Mouse (Mus musculus) heart, postnatal 0 days (tissue): ENCODE data around the gene Prdm1. TPM values are rescaled to one million over a fixed set of nuclear protein-coding genes. Genes with fewer than 3 reads are reported as not detected.

ENCODE experiments used
- ATAC-seq: fragments of 200-750 bp; cut with Nextera tagmentation; 2 replicates; pipeline ENCODE4 v1.8.0; 2017; ENCODE audit warnings: low read depth, moderate number of reproducible peaks, moderate library complexity; ENCODE audit not compliant: insufficient read depth
- DNase-seq: peaks from one replicate; pipeline ENCODE4 v3.0.0-alpha.2; 2016; ENCODE audit warnings: low spot score
- H3K27ac ChIP-seq: fragments of 300-500 bp; sonication (generic); 2 replicates; pipeline ENCODE4 v1.5.1; 2014; ENCODE audit warnings: low read depth, mild to moderate bottlenecking
- H3K27me3 ChIP-seq: fragments of 300-500 bp; sonication (generic); 2 replicates; pipeline ENCODE4 v1.6.1; 2014; ENCODE audit warnings: low read length, mixed read lengths; ENCODE audit not compliant: control insufficient read depth, insufficient read depth
- H3K36me3 ChIP-seq: fragments of 300-500 bp; sonication (generic); replicated peaks from 2 replicates; pipeline ENCODE4 v1.6.1; 2014; ENCODE audit warnings: low read length, mixed read lengths; ENCODE audit not compliant: control insufficient read depth, insufficient read depth
- H3K4me1 ChIP-seq: fragments of 300-500 bp; sonication (generic); 2 replicates; pipeline ENCODE4 v1.6.1; 2014; ENCODE audit warnings: antibody characterized with exemption; ENCODE audit not compliant: control insufficient read depth, insufficient read depth
- H3K4me2 ChIP-seq: fragments of 300-500 bp; sonication (generic); 2 replicates; pipeline ENCODE4 v1.6.1; 2014; ENCODE audit warnings: low read depth, mild to moderate bottlenecking, low read length, moderate library complexity
- H3K4me3 ChIP-seq: fragments of 300-500 bp; sonication (generic); 2 replicates; pipeline ENCODE4 v1.5.1; 2014; ENCODE audit warnings: low read depth, low read length
- H3K9ac ChIP-seq: fragments of 300-500 bp; sonication (generic); replicated peaks from 2 replicates; pipeline ENCODE4 v1.6.1; 2014; ENCODE audit warnings: low read depth, low read length, mixed read lengths
- H3K9me3 ChIP-seq: fragments of 300-500 bp; sonication (generic); replicated peaks from 2 replicates; pipeline ENCODE4 v1.6.1; 2016; ENCODE audit warnings: low read length; ENCODE audit not compliant: control insufficient read depth
- CTCF ChIP-seq: IDR thresholded peaks from 2 replicates; pipeline ENCODE4 v1.5.1; 2016; ENCODE audit warnings: antibody characterized with exemption, control low read depth, low read depth
- EP300 ChIP-seq: IDR thresholded peaks from 2 replicates; pipeline ENCODE4 v1.6.1; 2016; ENCODE audit warnings: antibody characterized with exemption, low read depth
- WGBS: fragments of 180-500 bp; shearing (Covaris S2); extraction: QIAGEN DNeasy Blood & Tissue Kit; methylation state at CpG from one replicate; pipeline ENCODE4 v1.1.7; 2014; 5-methylcytosine and 5-hydroxymethylcytosine counted together
- polyA plus RNA-seq: library from polyadenylated mRNA; unstranded; fragments of >200 nt; fragmentation: Nextera tagmentation; extraction: Ambion mirVana; gene quantifications from 2 replicates; pipeline ENCODE4 v1.2.1, GENCODE M21; 2015
- total RNA-seq: library from RNA; depleted of rRNA; stranded (reverse); fragments of >200 nt; gene quantifications from 2 replicates; pipeline ENCODE4 v1.2.3, GENCODE M21; 2014; ENCODE audit warnings: low replicate concordance

Prdm1 gene
- total and polyA plus RNA-seq, 2 experiments from 2014 or later: 0.63 to 1.1 TPM

- Histone ChIP-seq H3K9ac (no peak overlapping the region), H3K27me3 (no peaks in the 10 kb centered on the region), H3K4me2 (no peak overlapping the region), H3K4me1 (no peaks in the 10 kb centered on the region), H3K9me3 (no peaks in the 10 kb centered on the region), H3K36me3 (no peaks in the 10 kb centered on the region), H3K27ac (no peak overlapping the region), H3K4me3 (no peak overlapping the region)
- DNase-seq: no peak
- ATAC-seq: no peak
- WGBS: 70% methylated on average over 1 of the region's 1 CpGs
- TF ChIP-seq EP300 (no peak), CTCF (no peak)
Observed at GRCm38 (mm10) chr10:44437614-44438013, 90.7 kb downstream of the Prdm1 start.

DNA sequence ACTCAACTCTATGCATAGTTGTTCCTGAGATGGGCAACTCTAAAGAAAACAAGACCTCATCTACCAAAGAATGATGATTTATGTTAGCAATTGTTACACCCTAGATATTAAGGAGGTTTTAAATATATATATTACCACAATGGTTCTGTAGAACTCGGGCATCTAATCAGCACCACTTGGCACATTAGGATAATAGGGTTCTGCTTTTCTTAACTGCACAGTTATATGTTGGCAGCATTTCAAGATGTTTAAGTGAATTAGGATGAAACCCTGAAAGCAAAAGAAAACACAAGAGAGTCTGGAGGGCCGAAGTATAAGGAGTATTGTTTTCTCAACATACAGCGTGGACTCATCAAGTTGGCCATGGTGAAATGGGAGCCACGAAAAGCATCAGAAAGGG is 92.3 kb downstream of the Prdm1 start:
- ATAC-seq: no peak
- TF ChIP-seq EP300: no peak
- no peak for DNase-seq
- Histone ChIP-seq H3K9me3 (no peaks in the 10 kb centered on the region), H3K4me2 (no peak overlapping the region), H3K36me3 (no peaks in the 10 kb centered on the region), H3K9ac (no peak overlapping the region), H3K4me3 (no peak overlapping the region), H3K4me1 (no peaks in the 10 kb centered on the region), H3K27me3 (no peaks in the 10 kb centered on the region), H3K27ac (no peak overlapping the region)
- WGBS: 67% methylated on average over 4 of the region's 4 CpGs

- 52% methylated on average over 6 of the region's 6 CpGs for WGBS
- Histone ChIP-seq H3K36me3 (no peaks in the 10 kb centered on the region), H3K4me1 (no peaks in the 10 kb centered on the region), H3K27me3 (no peaks in the 10 kb centered on the region), H3K4me3 (no peak overlapping the region), H3K9me3 (no peaks in the 10 kb centered on the region), H3K9ac (no peak overlapping the region), H3K27ac (no peak overlapping the region), H3K4me2 (no peak overlapping the region)
- no peak for DNase-seq
- no peak for ATAC-seq
- no peak for TF ChIP-seq EP300
- no peak for TF ChIP-seq CTCF
Observed at GRCm38 (mm10) chr10:44434702-44435181, 93.6 kb downstream of the Prdm1 start.

DNA sequence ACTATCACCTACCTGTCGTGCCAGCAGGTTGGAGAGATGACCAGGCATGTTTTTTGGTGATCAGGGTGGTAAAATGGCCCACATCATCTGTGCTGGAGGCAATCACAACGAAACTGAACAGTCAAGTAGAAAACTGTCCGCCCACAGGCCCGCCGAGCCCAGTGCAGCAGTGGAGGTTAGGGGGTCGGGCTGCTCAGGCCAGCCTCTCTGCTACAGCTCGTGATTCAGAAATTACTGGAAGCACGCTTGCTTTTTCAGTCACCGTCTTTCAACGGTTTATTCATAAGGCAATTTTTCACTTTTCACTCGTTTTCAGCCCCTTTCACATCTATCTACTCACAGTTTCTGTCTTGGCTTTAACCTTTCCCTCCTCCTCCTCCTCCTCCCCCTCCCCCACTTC is 96.1 kb downstream of the Prdm1 start:
- Histone ChIP-seq H3K36me3 (no peaks in the 10 kb centered on the region), H3K4me2 (no peak overlapping the region), H3K4me3 (no peak overlapping the region), H3K4me1 (no peaks in the 10 kb centered on the region), H3K9me3 (no peaks in the 10 kb centered on the region), H3K9ac (no peak overlapping the region), H3K27ac (no peak overlapping the region), H3K27me3 (no peaks in the 10 kb centered on the region)
- ATAC-seq (no peak), DNase-seq (no peak)
- 72% methylated on average over 11 of the region's 11 CpGs for WGBS
- TF ChIP-seq EP300: no peak
- TF ChIP-seq CTCF: no peak

DNA sequence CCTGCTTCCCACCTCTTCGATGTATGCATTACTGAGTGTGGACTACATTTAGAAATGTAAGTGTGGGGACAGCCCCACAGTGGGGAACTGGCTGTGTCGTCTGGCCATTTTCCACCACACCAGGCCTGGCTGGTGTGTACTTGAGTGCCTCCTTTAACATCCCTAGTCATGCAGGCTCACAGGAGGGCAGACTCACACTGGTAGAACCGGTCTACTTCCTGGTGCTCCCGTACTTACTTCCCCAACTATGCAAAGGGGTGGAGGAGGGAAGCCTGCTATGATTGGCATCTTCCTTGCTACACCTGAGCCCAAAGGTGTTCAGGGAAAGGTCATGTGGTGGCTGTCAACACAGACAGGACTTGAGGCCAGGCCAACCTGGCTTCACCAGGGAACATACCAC is 96.6 kb downstream of the Prdm1 start:
- no peak overlapping the region for H3K4me3 ChIP-seq
- 84% methylated on average over 4 of the region's 4 CpGs for WGBS
- H3K4me2 ChIP-seq: no peak overlapping the region
- ATAC-seq (no peak), DNase-seq (no peak)
- H3K4me1 ChIP-seq: no peaks in the 10 kb centered on the region
- H3K27me3 ChIP-seq: no peaks in the 10 kb centered on the region
- no peak overlapping the region for H3K27ac ChIP-seq
- TF ChIP-seq CTCF: no peak
- TF ChIP-seq EP300: no peak
- no peaks in the 10 kb centered on the region for H3K36me3 ChIP-seq
- H3K9ac ChIP-seq: no peak overlapping the region
- H3K9me3 ChIP-seq: no peaks in the 10 kb centered on the region

- 86% methylated on average over 14 of the region's 14 CpGs for WGBS
- no peaks in the 10 kb centered on the region for H3K9me3 ChIP-seq
- no peaks in the 10 kb centered on the region for H3K4me1 ChIP-seq
- no peak for DNase-seq
- no peak overlapping the region for H3K4me2 ChIP-seq
- H3K27ac ChIP-seq: no peak overlapping the region
- no peak for TF ChIP-seq CTCF
- TF ChIP-seq EP300: no peak
- no peaks in the 10 kb centered on the region for H3K27me3 ChIP-seq
- no peak overlapping the region for H3K4me3 ChIP-seq
- H3K9ac ChIP-seq: no peak overlapping the region
- ATAC-seq: no peak
- H3K36me3 ChIP-seq: no peaks in the 10 kb centered on the region
Observed at GRCm38 (mm10) chr10:44429177-44429888, 99.0 kb downstream of the Prdm1 start.
